Mouse (Mus musculus): ENCODE measurements around the gene Tex14. TPM values are rescaled to one million over a fixed set of nuclear protein-coding genes. Genes with fewer than 3 reads are reported as not detected.
A peak's percentile ranks its signal among the peaks of the same experiment; 100 is the strongest.

Gene Tex14
- polyA plus RNA-seq, 1 experiment from 2014 or later: 0.45 TPM

DNA sequence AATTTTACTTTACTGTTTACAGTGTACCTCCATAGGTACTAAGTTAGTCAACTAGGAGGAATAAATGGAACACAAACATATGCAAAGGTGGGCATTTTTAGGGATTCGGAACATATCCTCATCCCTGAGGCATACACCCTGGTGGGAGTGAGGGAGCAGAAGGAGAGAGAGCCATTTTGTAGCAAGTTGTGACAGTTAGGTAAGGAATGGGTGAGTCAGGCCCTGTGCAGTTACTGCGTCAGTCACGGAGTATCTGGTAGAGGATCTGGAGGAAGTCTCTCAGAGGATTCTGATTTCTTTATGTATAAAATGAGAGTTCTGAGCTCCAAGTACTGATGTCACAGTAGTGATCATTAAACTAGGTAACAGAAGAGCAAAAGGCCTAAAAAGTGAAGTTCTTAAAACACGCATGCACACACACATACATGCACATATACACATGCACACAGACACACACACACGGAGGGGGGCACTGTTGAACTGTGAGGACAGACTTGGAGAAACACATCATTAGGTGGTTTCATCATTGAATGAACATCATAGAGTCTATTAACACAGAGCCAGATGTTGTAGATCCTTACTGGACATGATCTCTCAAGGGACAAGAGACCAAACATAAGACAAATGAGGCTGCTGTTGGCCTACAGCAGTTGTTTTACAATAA lies 182.5 kb downstream of the Tex14 start:
- Histone ChIP-seq H3K9ac (no peak overlapping the region), H3K9me3 (replicated peaks) (no peaks in the 10 kb centered on the region), H3K27ac (ENCODE audit: poor library complexity, severe bottlenecking) (no peak overlapping the region), H3K4me3 (no peak overlapping the region), H3K27me3 (replicated peaks) (no peaks in the 10 kb centered on the region), H3K4me1 (replicated peaks) (peaks cover 24% of the 10 kb centered on the region), H3K4me2 (no peak overlapping the region), H3K36me3 (no peaks in the 10 kb centered on the region)
- 88% methylated on average over 5 of the region's 5 CpGs for WGBS
- no peak for ATAC-seq (ENCODE audit: insufficient number of reproducible peaks, low FRiP score)

DNA sequence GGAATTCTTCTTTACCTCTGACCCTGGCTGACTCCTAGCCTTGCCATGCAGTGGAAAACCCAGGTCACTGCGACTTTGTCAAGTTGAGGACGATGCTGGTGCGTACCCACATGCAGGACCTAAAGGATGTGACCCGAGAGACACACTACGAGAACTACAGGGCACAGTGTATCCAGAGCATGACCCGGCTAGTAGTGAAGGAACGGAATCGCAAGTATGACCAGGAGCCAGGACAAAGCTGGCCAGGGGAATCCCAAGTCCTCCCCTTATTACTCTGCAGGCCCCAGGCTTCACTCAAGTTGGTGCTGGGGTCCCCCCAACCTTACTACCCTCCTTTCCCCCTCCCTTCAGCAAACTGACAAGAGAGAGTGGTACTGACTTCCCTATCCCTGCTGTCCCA lies 184.7 kb downstream of the Tex14 start:
- Histone ChIP-seq H3K27ac (ENCODE audit: poor library complexity, severe bottlenecking) (no peak overlapping the region), H3K4me2 (peak overlapping the region; percentile 71), H3K27me3 (replicated peaks) (no peaks in the 10 kb centered on the region), H3K9ac (no peak overlapping the region), H3K9me3 (replicated peaks) (no peaks in the 10 kb centered on the region), H3K4me1 (replicated peaks) (peaks cover 39% of the 10 kb centered on the region), H3K36me3 (peaks cover 7% of the 10 kb centered on the region), H3K4me3 (no peak overlapping the region)
- no peak for ATAC-seq (ENCODE audit: insufficient number of reproducible peaks, low FRiP score)
- 90% methylated on average over 8 of the region's 8 CpGs for WGBS

GRCm38 (mm10) chr11:87590841-87591525 lies 186.1 kb downstream of the Tex14 start:
- Histone ChIP-seq H3K4me1 (replicated peaks) (peaks cover 45% of the 10 kb centered on the region), H3K9me3 (replicated peaks) (no peaks in the 10 kb centered on the region), H3K9ac (peak overlapping the region; percentile 87), H3K27ac (ENCODE audit: poor library complexity, severe bottlenecking) (peak overlapping the region; percentile 94), H3K4me3 (peak overlapping the region; percentile 78), H3K27me3 (replicated peaks) (no peaks in the 10 kb centered on the region), H3K36me3 (peaks cover 8% of the 10 kb centered on the region), H3K4me2 (peak overlapping the region; percentile 71)
- under 1% methylated on average over 25 of the region's 25 CpGs for WGBS
- ATAC-seq (ENCODE audit: insufficient number of reproducible peaks, low FRiP score): no peak

DNA sequence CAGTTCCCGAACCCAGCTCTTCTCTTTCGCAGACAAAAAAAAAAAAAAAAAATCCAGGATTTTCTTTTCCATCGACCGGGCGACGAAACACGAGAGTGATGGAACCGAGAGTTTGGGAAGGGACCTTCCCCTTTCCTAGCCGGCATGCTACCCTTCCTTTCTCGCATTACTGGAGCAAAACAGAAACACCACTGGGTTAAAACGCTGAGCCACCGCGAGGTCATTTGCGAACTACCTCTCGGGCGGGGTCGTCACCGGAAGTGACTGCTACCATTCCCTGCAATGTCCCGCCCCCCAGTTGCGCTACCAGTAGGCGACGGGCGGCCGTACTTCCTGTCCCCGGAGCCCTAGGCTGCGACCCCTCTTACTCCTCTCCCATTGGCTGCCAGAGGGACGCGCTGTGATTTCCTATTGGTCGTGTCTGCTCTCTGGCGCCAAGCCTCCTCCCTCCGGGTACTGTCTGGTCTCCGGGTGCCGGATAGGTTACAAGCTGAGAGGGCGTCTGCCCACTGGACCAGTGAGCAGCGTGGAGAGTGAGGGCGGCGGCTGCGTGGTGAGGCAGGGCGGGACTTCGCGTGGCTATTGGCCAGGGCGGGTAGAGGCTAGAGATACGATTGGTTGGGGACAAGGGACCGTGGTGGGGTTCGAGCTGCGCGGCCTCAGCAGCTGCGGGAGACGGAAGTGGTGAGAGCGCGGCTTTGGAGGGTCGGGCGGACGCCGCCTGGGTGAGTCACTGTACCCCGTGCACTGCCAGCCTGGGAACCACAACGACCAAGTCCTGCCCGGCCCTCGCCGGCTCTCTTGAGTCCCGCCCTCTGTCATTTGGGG lies 186.9 kb downstream of the Tex14 start, which contains the start of gene Mtmr4:
Gene Mtmr4 (plus strand): TSS at position 637 of the 828 bp plus-strand sequence.
- Histone ChIP-seq H3K9me3 (replicated peaks) (no peaks in the 10 kb centered on the region), H3K27me3 (replicated peaks) (no peaks in the 10 kb centered on the region), H3K36me3 (peaks cover 11% of the 10 kb centered on the region), H3K9ac (peak within 1 kb of the TSS; percentile 87), H3K4me2 (peak within 1 kb of the TSS; percentile 82), H3K4me1 (replicated peaks) (peaks cover 53% of the 10 kb centered on the region), H3K4me3 (peak within 1 kb of the TSS; percentile 78), H3K27ac (ENCODE audit: poor library complexity, severe bottlenecking) (peak within 1 kb of the TSS; percentile 94)
- under 1% methylated on average over 61 of the region's 61 CpGs for WGBS
- peak; percentile 98 for ATAC-seq (ENCODE audit: insufficient number of reproducible peaks, low FRiP score)

- WGBS: 0% methylated on average over 15 of the region's 15 CpGs
- peak overlapping the region; percentile 88 for H3K27ac ChIP-seq (ENCODE audit: poor library complexity, severe bottlenecking)
- no peaks in the 10 kb centered on the region for H3K9me3 ChIP-seq (replicated peaks)
- no peak for ATAC-seq (ENCODE audit: insufficient number of reproducible peaks, low FRiP score)
- peak overlapping the region; percentile 80 for H3K9ac ChIP-seq
- peak overlapping the region; percentile 78 for H3K4me3 ChIP-seq
- peaks cover 16% of the 10 kb centered on the region for H3K36me3 ChIP-seq
- H3K27me3 ChIP-seq (replicated peaks): no peaks in the 10 kb centered on the region
- H3K4me1 ChIP-seq (replicated peaks): peaks cover 56% of the 10 kb centered on the region
- H3K4me2 ChIP-seq: peak overlapping the region; percentile 82
Measured at GRCm38 (mm10) chr11:87592354-87592695, 187.5 kb downstream of the Tex14 start.

DNA sequence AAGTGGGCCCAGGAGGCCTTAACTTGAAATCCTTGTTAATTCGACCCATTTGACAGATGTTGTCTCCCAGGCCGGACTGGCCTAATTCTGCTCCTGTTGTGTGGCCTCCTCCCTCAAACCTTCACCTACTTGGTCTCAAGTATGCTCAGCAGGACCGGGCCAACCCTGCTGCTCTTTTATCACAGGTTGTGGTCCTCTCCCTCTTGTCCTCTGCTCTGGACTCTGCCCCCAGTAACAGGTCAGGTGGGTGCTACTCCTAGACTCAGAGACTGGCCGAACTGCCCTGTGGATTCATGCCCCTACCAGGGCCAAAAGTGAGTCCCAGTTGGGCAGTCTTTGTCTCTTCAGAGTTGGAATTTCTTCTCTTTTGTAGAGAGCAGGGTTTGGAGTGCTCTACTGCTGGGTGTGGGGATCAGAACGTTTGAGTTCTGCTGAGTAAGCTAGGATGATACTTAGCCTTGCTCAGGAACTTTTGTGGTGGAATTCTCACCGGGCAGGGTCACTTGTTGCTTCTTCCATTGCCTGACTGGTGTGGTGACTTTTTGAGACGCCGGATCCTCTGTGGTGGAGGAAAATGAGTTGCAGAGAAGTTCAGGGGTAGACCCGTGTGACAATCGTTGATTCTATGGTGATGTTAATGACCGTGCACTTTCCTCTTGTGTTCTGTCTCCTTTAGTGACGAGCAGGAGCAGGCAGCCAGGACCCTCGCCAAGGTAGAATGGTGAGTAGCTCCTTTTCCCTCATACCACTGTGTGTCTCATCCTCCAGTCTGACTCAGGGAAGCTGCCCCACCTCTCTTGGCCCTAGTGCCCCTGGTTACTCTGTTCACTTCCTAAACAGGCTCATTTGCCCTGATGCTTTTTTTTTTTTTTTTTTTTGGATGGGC lies 188.1 kb downstream of the Tex14 start:
- H3K4me3 ChIP-seq: peak overlapping the region; percentile 78
- H3K4me1 ChIP-seq (replicated peaks): peaks cover 56% of the 10 kb centered on the region
- WGBS: 39% methylated on average over 13 of the region's 13 CpGs
- H3K9ac ChIP-seq: peak overlapping the region; percentile 80
- no peaks in the 10 kb centered on the region for H3K9me3 ChIP-seq (replicated peaks)
- H3K27me3 ChIP-seq (replicated peaks): no peaks in the 10 kb centered on the region
- H3K27ac ChIP-seq (ENCODE audit: poor library complexity, severe bottlenecking): peak overlapping the region; percentile 88
- no peak for ATAC-seq (ENCODE audit: insufficient number of reproducible peaks, low FRiP score)
- H3K4me2 ChIP-seq: peak overlapping the region; percentile 82
- peaks cover 23% of the 10 kb centered on the region for H3K36me3 ChIP-seq

DNA sequence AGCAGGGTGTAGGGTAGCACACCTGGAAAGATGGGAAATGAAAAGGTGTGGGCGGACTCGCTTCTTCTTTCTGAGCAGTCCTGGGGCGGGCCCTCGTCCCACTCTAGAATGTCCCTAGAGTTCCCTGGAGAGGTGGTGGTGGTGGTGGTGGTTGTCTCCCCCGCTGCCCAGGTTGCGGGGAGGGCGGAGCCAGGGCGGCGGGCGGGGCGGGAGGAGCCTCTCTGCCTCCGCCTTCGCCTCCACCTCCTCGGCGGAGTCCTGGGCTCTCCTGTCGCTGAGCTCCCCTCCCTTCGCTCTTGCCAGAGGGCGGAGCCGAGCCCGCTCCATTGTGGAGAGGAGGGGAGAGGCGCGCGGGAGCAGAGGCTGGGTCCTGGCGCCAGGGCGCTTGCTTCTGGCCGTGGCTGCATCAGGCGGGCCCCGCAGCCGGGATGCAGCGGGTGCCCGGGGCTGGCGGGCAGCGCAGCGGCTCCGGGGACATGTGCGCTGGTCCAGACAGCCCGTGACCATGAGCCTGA lies 190.5 kb downstream of the Tex14 start:
- Histone ChIP-seq H3K4me2 (peak overlapping the region; percentile 95), H3K4me3 (peak overlapping the region; percentile 63), H3K9me3 (replicated peaks) (no peaks in the 10 kb centered on the region), H3K9ac (peak overlapping the region; percentile 84), H3K4me1 (replicated peaks) (peaks cover 43% of the 10 kb centered on the region), H3K36me3 (peaks cover 47% of the 10 kb centered on the region), H3K27ac (ENCODE audit: poor library complexity, severe bottlenecking) (peak overlapping the region; percentile 67), H3K27me3 (replicated peaks) (no peaks in the 10 kb centered on the region)
- 2% methylated on average over 30 of the region's 37 CpGs for WGBS
- peak; percentile 65 for ATAC-seq (ENCODE audit: insufficient number of reproducible peaks, low FRiP score)

DNA sequence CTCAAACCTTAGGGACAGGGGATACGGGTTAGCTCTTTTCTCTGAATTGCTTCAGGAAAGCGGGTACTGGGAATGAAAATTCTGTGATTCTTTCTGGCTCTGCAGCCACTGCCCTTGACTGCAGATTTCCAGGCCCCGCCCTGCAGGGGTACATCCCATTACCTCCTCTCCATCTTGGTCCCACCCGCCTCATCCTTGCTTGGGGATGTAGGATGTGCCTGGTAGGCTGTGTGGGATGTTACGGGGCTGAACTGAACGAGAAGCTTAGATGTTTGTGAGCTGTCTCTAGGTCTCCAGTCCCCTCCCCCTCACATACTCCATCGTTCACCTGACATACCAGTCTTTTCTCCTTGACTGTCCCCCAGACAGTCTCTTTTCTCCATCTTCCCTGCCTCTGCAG lies 191.1 kb downstream of the Tex14 start:
- peak overlapping the region; percentile 95 for H3K4me2 ChIP-seq
- no peak for ATAC-seq (ENCODE audit: insufficient number of reproducible peaks, low FRiP score)
- H3K9ac ChIP-seq: peak overlapping the region; percentile 84
- H3K9me3 ChIP-seq (replicated peaks): no peaks in the 10 kb centered on the region
- peaks cover 39% of the 10 kb centered on the region for H3K4me1 ChIP-seq (replicated peaks)
- peak overlapping the region; percentile 63 for H3K4me3 ChIP-seq
- peak overlapping the region; percentile 67; the same call in 1 of the 2 replicates for H3K27ac ChIP-seq (ENCODE audit: poor library complexity, severe bottlenecking)
- H3K36me3 ChIP-seq: peaks cover 53% of the 10 kb centered on the region
- H3K27me3 ChIP-seq (replicated peaks): no peaks in the 10 kb centered on the region
- WGBS: 14% methylated on average over 7 of the region's 7 CpGs

GRCm38 (mm10) chr11:87596492-87596891 lies 191.6 kb downstream of the Tex14 start:
- WGBS: 51% methylated on average over 2 of the region's 2 CpGs
- peak overlapping the region; percentile 84 for H3K9ac ChIP-seq
- H3K4me1 ChIP-seq (replicated peaks): peaks cover 39% of the 10 kb centered on the region
- peaks cover 58% of the 10 kb centered on the region for H3K36me3 ChIP-seq
- ATAC-seq (ENCODE audit: insufficient number of reproducible peaks, low FRiP score): no peak
- peak overlapping the region; percentile 63 for H3K4me3 ChIP-seq
- peak overlapping the region; percentile 95 for H3K4me2 ChIP-seq
- no peaks in the 10 kb centered on the region for H3K9me3 ChIP-seq (replicated peaks)
- H3K27me3 ChIP-seq (replicated peaks): no peaks in the 10 kb centered on the region
- H3K27ac ChIP-seq (ENCODE audit: poor library complexity, severe bottlenecking): no peak overlapping the region

DNA sequence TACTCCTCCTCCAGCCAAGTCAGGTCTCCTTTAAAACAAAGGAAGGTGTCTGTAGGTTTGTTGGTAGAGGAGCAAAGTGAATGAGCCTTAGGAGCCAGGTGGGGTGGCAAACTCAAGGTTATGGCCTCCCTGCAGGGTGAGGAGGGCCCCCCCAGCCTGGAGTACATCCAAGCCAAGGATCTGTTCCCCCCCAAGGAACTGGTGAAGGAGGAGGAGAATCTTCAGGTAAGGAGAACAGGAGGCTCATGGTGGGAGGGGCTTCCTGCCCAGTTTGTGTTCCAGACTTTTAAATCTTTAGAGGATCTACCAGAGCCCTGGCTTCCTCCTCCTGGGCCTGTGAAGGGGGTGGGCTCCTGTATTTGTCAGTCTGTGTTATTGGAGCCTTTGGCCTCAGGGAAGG lies 192.2 kb downstream of the Tex14 start:
- ATAC-seq (ENCODE audit: insufficient number of reproducible peaks, low FRiP score): no peak
- Histone ChIP-seq H3K27me3 (replicated peaks) (no peaks in the 10 kb centered on the region), H3K9me3 (replicated peaks) (no peaks in the 10 kb centered on the region), H3K4me1 (replicated peaks) (peaks cover 39% of the 10 kb centered on the region), H3K9ac (no peak overlapping the region), H3K4me3 (no peak overlapping the region), H3K36me3 (peaks cover 64% of the 10 kb centered on the region), H3K27ac (ENCODE audit: poor library complexity, severe bottlenecking) (no peak overlapping the region), H3K4me2 (no peak overlapping the region)

All from heart, embryonic 12.5 days (tissue).